Mouse (Mus musculus): ENCODE measurements at regions not wholly inside any gene's neighbourhood (a gene's known extent, or its start where the extent isn't known, plus 50 kb on each side); places are given as distances from the start of the nearest gene placed in this dataset.
A peak's percentile ranks its signal among the peaks of the same experiment; 100 is the strongest.

- intact Hi-C loops (cut with DNase I), result no loop called here
- no peak for DNase-seq (ENCODE audit: low spot score in 2 of 2)
Observed at GRCm38 (mm10) chr3:21361069-21361468, 715.4 kb upstream of the Tbl1xr1 start.

- intact Hi-C loops (cut with DNase I), result no loop called here
- DNase-seq (ENCODE audit: low spot score in 2 of 2), result no peak
Observed at GRCm38 (mm10) chr3:21379816-21380215, 696.6 kb upstream of the Tbl1xr1 start.

DNA sequence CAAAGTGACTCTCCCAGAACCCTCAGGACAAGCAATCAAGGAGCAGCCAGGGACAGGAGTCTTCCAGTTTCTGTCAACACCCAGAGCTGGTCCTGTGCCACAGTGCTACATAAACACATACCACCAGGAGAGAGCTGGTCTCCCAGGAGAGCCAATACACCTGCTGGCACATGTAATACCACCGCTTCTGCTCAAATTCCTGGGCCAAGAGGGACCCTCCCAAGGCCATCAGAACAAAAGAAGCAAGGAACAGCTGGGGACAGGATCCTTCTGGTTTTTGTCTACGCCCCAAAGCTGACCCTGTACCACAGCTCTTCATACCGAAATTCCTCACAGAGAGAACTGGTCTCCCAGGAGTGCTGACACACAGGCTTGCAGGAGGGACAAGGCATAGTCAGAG is 695.4 kb upstream of the Tbl1xr1 start:
- intact Hi-C loops (cut with DNase I), result no loop called here
- DNase-seq (ENCODE audit: low spot score in 2 of 2), result no peak

DNA sequence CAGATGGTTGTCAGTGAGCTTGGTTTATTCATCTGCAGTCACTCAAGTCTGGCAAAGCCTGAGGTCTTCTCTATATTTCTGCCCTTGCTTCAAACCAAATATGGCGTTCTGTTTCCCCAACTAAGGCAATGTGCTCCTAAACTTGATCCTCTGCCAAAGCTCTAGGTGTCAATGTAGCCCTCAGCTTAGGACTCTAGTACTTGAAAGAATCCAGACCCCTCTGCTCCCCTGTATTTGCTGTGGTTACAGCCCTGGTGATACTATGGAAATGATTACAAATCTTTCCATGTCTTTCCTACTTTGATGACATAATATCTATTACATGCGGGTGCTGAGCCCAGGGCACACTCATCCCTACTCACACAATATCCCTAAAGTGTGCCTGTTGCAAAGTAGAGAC is 672.9 kb upstream of the Tbl1xr1 start:
- no peak for DNase-seq (ENCODE audit: low spot score in 2 of 2)
- intact Hi-C loops (cut with DNase I), result no loop called here

DNA sequence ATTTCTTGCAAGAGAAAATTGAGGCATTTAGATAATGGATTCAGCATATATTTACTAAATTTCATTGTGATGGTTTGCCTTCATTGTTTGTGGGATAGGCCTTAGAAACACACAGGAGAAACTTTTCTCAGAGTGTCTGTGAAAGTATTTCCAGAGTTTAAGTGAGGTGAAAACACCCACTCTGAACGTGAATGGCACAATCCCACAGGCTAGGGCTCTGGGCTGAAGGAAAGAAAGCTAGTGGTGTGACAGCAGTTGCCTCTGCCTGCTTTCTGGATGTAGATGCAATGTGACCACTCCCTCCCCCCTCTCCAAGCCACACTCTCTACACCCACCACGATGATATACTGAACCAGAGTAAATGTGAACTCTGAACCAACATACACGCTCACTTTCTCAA is 672.4 kb upstream of the Tbl1xr1 start:
- peak in 1 of 2 experiments; percentile 15 for DNase-seq (ENCODE audit: low spot score in 2 of 2)

GRCm38 (mm10) chr3:21407077-21407476 is 669.4 kb upstream of the Tbl1xr1 start:
- DNase-seq (ENCODE audit: low spot score in 2 of 2), result no peak
- intact Hi-C loops (cut with DNase I), result no loop called here

More for the DNA sequence above, 672.4 kb upstream of the Tbl1xr1 start:
- intact Hi-C loops (cut with DNase I), result no loop called here

DNA sequence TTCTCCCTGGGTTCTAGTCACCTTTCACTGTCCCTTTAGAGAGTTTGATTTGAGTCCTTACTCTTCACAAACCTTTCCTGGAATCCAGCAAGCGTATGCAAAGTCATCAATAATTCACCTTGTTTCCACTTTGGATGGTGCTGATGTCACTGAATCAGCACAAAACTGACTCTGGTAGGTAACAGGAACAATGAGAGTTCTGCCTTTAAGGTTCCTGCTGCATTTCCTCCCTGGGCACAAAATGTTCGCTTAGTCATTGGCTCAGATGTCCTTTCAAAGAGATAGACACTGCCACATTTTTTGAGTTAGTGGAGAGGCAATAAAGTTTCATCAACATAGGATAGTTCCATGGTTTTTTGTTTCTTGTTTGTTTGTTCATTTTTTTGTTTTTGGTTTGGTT is 664.4 kb upstream of the Tbl1xr1 start:
- no peak for DNase-seq (ENCODE audit: low spot score in 2 of 2)
- intact Hi-C loops (cut with DNase I), result no loop called here

- intact Hi-C loops (cut with DNase I), result no loop called here
- DNase-seq (ENCODE audit: low spot score in 2 of 2), result no peak
Observed at GRCm38 (mm10) chr3:21423139-21423538, 653.3 kb upstream of the Tbl1xr1 start.

- no peak for DNase-seq (ENCODE audit: low spot score in 2 of 2)
- intact Hi-C loops (cut with DNase I), result no loop called here
Observed at GRCm38 (mm10) chr3:21426538-21426937, 649.9 kb upstream of the Tbl1xr1 start.

DNA sequence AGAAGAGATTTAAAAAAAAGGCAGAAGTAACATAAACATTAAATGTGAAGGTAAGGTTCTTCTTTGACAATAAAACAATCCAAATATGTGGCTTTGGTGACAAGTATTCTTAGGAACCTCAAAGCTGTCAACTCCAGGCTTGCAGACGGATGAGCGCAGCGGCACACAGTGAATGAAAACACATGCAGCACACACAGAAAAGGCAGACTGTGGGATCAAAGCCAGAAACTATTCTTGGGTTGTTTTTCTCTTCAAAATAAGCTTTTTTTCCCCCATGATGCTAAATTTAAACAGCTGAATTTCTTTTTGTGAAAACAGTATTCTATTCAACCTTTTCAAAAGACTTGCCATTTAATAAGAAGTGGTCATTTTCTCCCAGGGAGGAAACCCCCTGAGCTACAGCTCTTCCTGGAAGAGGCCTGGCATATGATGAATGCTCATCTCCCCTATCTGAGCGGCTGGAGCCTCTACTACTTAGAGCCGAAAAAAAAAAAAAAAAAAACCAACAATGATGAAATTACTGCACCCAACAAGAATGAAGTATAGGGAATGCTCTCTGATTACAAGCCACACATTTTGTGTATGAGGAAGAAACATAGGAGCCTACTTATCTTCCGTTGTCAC is 648.9 kb upstream of the Tbl1xr1 start:
- DNase-seq (ENCODE audit: low spot score in 2 of 2), result peak; percentile 29 to 39
- intact Hi-C loops (cut with DNase I), result no loop called here

- intact Hi-C loops (cut with DNase I), result no loop called here
- DNase-seq (ENCODE audit: low spot score in 2 of 2), result no peak
Observed at GRCm38 (mm10) chr3:21428120-21428519, 648.3 kb upstream of the Tbl1xr1 start.

DNA sequence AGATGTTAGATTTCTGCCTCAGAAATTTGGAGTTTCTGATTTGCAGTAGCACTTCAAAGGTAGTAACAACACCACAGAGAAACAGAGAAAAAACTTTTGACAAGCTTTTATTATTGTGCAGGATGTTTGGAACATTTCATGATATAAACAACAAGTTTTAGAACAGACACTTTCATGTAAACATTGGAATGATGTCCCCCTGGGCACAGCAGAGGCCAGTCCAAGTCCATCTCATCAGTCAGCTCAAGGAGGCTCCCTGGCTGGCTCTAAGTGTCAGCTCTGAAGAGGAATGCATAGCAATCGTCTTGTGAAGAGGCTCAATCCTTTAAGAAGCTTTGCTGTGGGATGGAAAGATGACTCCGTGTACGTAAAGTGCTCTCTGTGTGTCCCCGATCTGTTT is 612.2 kb upstream of the Tbl1xr1 start:
- no peak for DNase-seq (ENCODE audit: low spot score in 2 of 2)
- intact Hi-C loops (cut with DNase I), result no loop called here

DNA sequence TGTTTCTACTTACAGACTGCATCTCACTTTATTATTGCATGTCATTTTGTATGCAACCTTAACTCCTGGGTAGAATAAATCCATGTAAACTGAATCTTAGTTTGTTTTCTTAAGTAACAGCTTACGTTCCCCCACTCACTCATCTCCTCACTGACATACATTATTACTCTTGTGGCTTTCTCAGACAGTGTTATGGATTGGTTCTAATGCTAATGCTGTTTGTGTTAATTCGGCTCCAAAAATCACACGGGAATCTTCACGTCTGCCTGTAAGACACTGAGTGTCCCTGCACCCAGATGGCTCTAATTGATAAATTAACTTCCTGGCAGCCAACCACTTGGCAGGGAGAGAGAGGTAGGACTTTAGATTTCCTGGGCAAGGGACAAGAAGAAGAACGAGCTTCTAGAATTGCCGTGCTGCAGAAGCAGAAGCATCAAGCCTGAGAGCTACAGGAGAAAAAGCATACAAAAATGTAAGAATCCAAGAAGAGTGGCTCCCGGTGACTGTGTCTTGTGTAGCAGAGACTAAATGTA is 610.3 kb upstream of the Tbl1xr1 start:
- intact Hi-C loops (cut with DNase I), result no loop called here
- peak in 1 of 2 experiments; percentile 8 for DNase-seq (ENCODE audit: low spot score in 2 of 2)

DNA sequence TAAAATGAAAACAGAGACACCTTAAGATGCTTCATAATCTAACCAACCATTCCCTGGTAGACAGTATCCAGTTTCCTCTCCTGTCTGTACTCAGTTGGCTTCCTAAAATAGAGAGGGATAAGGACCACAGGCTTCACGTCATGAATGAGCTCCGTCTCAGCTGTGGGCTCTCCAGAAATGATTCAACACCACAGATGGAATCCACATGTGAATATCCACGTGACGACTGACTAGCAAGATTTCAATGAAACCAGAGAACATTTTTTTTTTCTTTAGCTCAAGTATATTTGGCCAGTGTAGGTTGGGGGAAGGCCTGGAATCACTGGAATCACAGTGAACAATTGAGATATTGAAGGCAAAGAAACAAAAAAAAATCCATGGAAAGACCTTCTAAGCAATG is 599.1 kb upstream of the Tbl1xr1 start:
- peak in 1 of 2 experiments; percentile 49 for DNase-seq (ENCODE audit: low spot score in 2 of 2)
- intact Hi-C loops (cut with DNase I), result no loop called here

GRCm38 (mm10) chr3:21479021-21479795 is 597.2 kb upstream of the Tbl1xr1 start:
- peak; percentile 62 to 74 for DNase-seq (ENCODE audit: low spot score in 2 of 2)
- intact Hi-C loops (cut with DNase I), result no loop called here

DNA sequence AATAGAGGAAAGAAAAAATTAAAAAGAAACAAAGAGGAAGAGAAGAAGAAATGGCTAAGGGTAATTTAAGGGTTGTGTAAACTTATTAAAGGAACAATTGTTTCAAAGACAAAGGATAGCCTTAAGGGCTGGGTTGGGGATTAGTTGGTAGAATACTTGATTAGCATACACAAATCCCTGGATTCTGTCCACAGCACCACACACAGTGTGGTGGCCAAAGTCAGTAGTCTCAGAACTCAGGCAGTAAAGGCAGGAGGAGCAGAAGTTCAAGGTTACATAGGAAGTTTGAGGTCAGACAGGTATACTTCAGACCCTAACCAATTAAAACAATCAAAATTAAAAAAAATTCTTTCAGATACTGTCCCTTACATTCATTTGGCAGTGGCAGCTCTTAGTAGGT is 596.6 kb upstream of the Tbl1xr1 start:
- intact Hi-C loops (cut with DNase I), result loop anchor here (5.0 kb wide), 2 partner anchors 87 to 597 kb away; partner anchors contain the start of gene Tbl1xr1
- DNase-seq (ENCODE audit: low spot score in 2 of 2), result no peak

DNA sequence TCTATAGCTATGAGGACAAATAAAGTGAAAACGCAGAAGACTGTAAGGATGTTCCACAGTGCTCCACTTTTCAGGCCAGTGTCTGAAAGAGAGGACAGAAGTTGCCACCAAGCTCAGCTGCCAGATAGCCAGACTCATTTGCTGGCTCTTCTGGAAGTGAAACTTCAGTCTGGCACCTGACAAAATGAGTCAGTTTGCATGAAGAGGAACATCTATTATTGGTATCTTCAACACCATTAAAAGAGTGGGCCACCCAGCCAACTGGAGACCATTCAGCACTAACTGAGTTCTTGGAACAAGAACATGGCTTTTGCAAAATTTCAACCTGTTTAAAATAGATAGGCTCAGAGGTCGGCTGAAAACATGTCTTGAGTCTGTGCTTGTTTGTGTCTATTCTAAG is 592.4 kb upstream of the Tbl1xr1 start:
- DNase-seq (ENCODE audit: low spot score in 2 of 2), result peak; percentile 46 to 64
- intact Hi-C loops (cut with DNase I), result loop anchor here (5.0 kb wide), 2 partner anchors 83 to 593 kb away; partner anchors contain the start of gene Tbl1xr1

DNA sequence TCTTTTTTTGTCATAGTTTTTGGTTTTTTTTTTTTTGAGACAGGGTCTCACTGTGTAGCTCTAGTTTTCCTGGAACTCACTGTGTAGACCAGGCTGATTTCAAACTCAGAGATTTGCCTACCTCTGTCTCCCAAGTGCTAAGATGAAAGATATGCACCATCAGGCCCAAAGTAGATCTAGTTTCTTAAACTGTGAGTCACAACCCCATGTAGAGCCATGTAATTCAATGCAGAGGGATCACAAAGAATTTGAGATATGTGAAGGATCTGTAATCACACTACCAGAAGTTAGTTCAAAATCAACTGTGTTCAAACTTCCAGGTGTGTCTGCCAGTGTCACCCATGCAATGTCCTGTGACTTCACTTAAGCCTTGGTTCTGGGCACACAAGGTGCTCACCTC is 591.0 kb upstream of the Tbl1xr1 start:
- intact Hi-C loops (cut with DNase I), result no loop called here
- DNase-seq (ENCODE audit: low spot score in 2 of 2), result no peak

DNA sequence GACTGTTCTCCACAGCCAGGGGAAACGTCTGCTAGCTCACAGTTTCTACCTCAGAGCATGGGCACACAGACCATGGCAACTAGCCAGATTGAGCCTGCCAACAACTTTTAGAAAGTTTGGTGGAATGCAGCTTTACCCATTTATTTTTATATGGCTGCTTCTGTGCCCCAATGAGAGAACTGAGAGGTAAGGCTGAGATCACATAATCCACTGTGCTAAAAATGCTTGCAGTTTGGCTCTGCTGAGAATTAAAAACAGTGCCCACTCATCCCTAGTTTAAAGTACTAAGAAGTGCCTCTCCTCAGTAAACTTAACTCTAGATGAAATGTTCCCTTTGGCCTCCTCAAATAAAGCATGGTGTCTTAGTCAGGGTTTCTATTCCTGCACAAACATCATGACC is 586.9 kb upstream of the Tbl1xr1 start:
- no peak for DNase-seq (ENCODE audit: low spot score in 2 of 2)
- intact Hi-C loops (cut with DNase I), result no loop called here

- DNase-seq (ENCODE audit: low spot score in 2 of 2), result no peak
- intact Hi-C loops (cut with DNase I), result no loop called here
Observed at GRCm38 (mm10) chr3:21492413-21492812, 584.0 kb upstream of the Tbl1xr1 start.

- no peak for DNase-seq (ENCODE audit: low spot score in 2 of 2)
- intact Hi-C loops (cut with DNase I), result no loop called here
Observed at GRCm38 (mm10) chr3:21493384-21493783, 583.1 kb upstream of the Tbl1xr1 start.

Measured in left cerebral cortex, postnatal 14 days (tissue).